Mouse (Mus musculus): ENCODE results near the gene Ccnd2. TPM values are rescaled to one million over a fixed set of nuclear protein-coding genes. Genes with fewer than 3 reads are reported as not detected.
A peak's percentile ranks its signal among the peaks of the same experiment; 100 is the strongest.

The Ccnd2 gene
- total and polyA plus RNA-seq, 2 experiments from 2014 or later = 44.1 to 467 TPM

DNA sequence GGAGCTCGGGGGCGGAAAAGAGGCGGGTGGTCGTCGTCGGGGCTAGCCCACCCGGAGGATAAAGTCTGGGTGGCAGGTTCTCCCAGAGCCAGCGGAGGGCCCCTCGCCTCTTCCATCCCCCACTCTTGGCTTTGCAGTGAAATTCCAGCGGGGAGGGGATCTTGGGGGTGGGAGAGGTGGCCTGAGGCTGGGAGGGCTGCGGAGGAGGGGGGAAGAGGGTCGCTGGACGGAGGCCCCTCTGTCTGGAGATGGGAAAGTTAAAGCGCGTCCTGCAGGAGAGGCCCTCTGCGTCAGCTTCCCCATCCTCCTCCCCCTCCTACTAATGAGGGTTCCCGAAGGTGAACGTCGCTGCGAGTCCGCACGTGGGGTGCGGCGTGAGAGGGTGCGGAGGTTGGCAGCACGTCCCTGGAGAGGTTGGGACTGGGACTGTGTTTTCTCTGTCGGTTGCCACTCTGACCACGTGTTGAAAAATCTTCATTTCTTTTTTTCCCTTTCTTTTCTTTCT lies 1.4 kb upstream of the Ccnd2 start:
- peak overlapping the region; percentile 97 for H3K4me2 ChIP-seq (ENCODE audit: low read depth)
- H3K27me3 ChIP-seq (ENCODE audit: insufficient read depth, low read length) = peaks cover 36% of the 10 kb centered on the region
- H3K27ac ChIP-seq (ENCODE audit: low read depth, low read length) = no peak overlapping the region
- peaks cover 17% of the 10 kb centered on the region; the same call in 1 of the 2 replicates for H3K4me1 ChIP-seq (ENCODE audit: insufficient read depth)
- H3K9ac ChIP-seq = peak overlapping the region; percentile 22; the same call in 1 of the 2 replicates
- no peak for ATAC-seq
- H3K9me3 ChIP-seq (ENCODE audit: low read length) = no peaks in the 10 kb centered on the region
- peak overlapping the region; percentile 58 for H3K4me3 ChIP-seq (ENCODE audit: low read depth, low read length)
- WGBS = under 1% methylated on average over 27 of the region's 28 CpGs
- DNase-seq = no peak
- H3K36me3 ChIP-seq (ENCODE audit: insufficient read depth) = no peaks in the 10 kb centered on the region
- no peak for TF ChIP-seq CTCF (IDR thresholded peaks at IDR 0.05; ENCODE audit: low read depth)

DNA sequence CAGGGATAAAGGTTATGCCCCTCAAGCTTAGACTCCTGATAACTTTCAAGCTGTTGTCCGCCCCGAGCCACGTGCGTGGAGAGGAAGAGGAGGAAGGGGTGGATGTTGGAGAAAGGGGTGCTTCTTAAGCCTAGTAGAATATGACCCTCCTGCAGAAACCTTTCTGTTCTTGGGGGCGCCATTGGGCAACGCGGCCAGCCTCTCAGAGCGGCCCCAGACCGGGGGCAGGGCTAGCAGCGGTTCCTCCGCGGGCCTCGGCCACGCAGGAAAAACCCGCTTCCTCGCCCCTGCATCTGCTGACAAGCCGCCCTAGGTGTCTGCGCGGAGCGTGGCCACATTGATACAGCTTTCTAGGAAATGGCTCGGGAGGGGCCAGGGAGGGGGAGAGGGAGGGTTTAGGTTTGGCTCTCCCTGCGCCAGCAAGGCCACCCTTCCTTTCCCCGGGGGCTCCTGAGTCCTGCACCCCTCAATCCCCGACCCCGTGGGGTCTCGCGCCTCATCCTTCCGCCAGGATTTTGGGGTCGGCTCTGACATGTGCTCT lies 358 bp downstream of the Ccnd2 start:
- TF ChIP-seq CTCF (IDR thresholded peaks at IDR 0.05; ENCODE audit: low read depth) = peak; percentile 23
- Histone ChIP-seq H3K27me3 (ENCODE audit: insufficient read depth, low read length) (peaks cover 35% of the 10 kb centered on the region), H3K4me3 (ENCODE audit: low read depth, low read length) (peak overlapping the region; percentile 58), H3K36me3 (ENCODE audit: insufficient read depth) (no peaks in the 10 kb centered on the region), H3K9ac (peak overlapping the region; percentile 64), H3K4me1 (ENCODE audit: insufficient read depth) (peaks cover 17% of the 10 kb centered on the region; the same call in 1 of the 2 replicates), H3K27ac (ENCODE audit: low read depth, low read length) (peak overlapping the region; percentile 46), H3K4me2 (ENCODE audit: low read depth) (peak overlapping the region; percentile 97), H3K9me3 (ENCODE audit: low read length) (no peaks in the 10 kb centered on the region)
- peak; percentile 1; the same call in 1 of the 2 replicates for ATAC-seq
- under 1% methylated on average over 29 of the region's 29 CpGs for WGBS
- peak; percentile 45 for DNase-seq

DNA sequence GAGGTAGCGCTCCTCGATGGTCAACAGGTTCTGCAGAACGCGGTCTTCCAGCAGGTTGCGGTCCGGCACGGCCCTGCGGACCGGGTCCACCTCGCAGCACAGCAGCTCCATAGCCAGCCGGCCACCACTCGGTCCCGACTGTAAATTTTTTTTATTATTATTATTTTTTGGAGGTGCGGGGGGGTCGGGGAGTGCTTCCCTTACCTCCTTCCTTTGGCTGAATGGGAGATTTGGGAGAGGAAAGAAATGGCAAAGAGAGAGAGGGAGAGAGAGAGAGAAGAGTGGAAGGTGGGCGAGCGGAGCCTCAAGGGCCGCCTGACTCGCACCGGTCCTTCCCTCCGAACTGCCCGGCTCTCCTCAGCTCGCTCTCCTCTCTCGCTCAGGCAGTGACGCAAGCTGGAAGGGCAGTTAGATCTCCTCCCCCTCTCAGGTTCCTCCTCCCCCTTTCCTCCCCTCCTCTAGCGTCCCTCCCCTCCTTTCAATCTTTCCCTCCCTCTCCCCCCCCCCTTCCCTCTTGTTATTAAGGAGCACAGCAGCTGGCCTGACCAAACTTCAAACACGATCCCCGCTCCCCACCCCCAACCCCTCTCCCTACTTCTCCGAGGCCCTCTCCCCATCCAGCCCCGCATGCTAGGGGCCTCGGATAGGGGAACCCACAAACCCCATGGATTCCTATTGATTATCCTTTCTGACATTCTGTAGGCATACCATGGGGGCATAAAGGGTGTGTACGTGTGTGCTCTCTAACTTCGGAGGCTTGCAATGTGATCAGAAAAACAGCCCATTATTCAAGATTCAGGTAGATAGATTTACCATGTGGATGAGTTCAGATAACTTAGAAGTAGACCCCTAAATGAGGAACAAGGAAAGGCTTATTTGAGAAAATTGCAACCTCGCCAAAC lies 1.1 kb downstream of the Ccnd2 start:
- ATAC-seq = peak; percentile 32; the same call in 1 of the 2 replicates
- H3K27ac ChIP-seq (ENCODE audit: low read depth, low read length) = peak overlapping the region; percentile 69; the same call in 1 of the 2 replicates
- H3K4me1 ChIP-seq (ENCODE audit: insufficient read depth) = peaks cover 17% of the 10 kb centered on the region; the same call in 1 of the 2 replicates
- DNase-seq = peak; percentile 75
- no peaks in the 10 kb centered on the region for H3K9me3 ChIP-seq (ENCODE audit: low read length)
- peak overlapping the region; percentile 64 for H3K9ac ChIP-seq
- no peaks in the 10 kb centered on the region for H3K36me3 ChIP-seq (ENCODE audit: insufficient read depth)
- H3K27me3 ChIP-seq (ENCODE audit: insufficient read depth, low read length) = peaks cover 35% of the 10 kb centered on the region
- under 1% methylated on average over 33 of the region's 34 CpGs for WGBS
- no peak for TF ChIP-seq CTCF (IDR thresholded peaks at IDR 0.05; ENCODE audit: low read depth)
- H3K4me3 ChIP-seq (ENCODE audit: low read depth, low read length) = peak overlapping the region; percentile 58
- peak overlapping the region; percentile 97 for H3K4me2 ChIP-seq (ENCODE audit: low read depth)

DNA sequence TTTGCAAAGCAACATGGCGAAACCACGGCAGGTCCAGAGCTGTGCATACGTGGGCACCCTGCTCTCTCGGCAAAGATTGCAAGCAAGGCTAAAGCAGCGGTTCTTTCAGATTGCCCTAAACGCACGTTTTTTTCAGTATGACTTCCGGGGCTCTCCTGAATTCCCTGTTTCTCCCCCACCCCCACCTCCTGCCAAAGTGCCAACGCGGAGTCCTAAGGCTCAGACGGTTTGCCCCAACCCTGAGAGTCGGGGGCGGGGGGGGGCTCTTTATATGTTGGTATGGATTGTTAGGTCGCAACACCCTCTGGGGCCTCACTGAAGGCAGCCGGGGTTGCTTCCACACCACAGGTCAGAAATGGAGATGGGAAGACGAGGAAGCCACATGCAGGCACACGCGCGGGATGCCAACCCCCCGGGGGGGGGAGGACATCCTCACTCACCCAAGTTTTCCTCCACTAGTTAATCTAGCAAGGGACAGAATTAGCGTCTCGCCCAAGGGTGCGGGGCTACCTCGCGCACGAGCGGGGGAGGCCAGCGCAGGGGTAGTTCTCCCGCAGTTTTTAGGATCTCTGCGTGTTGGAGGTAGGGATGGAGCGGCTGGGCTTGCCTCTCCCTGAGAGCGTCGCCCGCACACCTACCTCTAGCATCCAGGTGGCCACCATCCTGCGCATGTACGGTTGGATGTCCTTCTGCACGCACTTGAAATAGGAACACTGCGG lies 1.9 kb downstream of the Ccnd2 start:
- Histone ChIP-seq H3K9me3 (ENCODE audit: low read length) (no peaks in the 10 kb centered on the region), H3K4me2 (ENCODE audit: low read depth) (peak overlapping the region; percentile 97), H3K27ac (ENCODE audit: low read depth, low read length) (peak overlapping the region; percentile 69), H3K36me3 (ENCODE audit: insufficient read depth) (no peaks in the 10 kb centered on the region), H3K9ac (peak overlapping the region; percentile 64), H3K4me3 (ENCODE audit: low read depth, low read length) (peak overlapping the region; percentile 58), H3K27me3 (ENCODE audit: insufficient read depth, low read length) (peaks cover 28% of the 10 kb centered on the region), H3K4me1 (ENCODE audit: insufficient read depth) (peaks cover 17% of the 10 kb centered on the region; the same call in 1 of the 2 replicates)
- DNase-seq (peak; percentile 49), ATAC-seq (no peak)
- 1% methylated on average over 38 of the region's 38 CpGs for WGBS
- TF ChIP-seq CTCF (IDR thresholded peaks at IDR 0.05; ENCODE audit: low read depth) = no peak

DNA sequence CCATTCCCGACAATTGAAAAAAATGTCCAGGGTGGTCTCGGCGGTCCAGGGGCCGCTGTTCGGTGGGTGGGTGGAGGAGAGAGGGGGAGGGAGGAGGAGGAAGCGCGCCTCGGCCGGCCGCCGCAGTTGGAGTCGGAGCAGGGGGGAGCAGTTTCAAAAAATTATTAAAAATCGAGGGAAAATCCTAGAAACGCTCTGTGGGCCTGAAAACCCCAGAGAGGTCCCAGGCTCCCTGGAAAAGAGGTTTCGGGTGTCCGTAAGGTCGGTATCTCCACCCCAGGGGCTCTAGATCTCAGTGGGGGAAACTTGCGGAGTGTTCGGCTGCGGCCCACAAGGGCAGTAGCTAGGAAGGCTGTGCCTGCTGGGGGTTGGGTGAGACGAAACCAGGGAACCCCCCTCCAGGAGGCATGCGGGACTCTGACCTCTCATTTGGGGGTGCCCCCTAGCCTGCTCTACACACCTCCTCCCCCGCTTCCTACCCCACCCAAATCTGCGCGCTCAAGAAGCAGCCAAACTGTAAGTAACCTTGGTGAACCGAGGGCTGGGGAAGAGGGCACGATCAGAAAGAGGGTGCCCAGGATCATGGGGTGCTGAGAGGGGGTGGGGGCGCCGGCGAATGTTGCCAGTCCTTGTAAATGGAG lies 2.6 kb downstream of the Ccnd2 start:
- Histone ChIP-seq H3K4me3 (ENCODE audit: low read depth, low read length) (peak overlapping the region; percentile 58), H3K9ac (peak overlapping the region; percentile 64), H3K4me2 (ENCODE audit: low read depth) (peak overlapping the region; percentile 97), H3K9me3 (ENCODE audit: low read length) (no peaks in the 10 kb centered on the region), H3K27ac (ENCODE audit: low read depth, low read length) (peak overlapping the region; percentile 69), H3K27me3 (ENCODE audit: insufficient read depth, low read length) (peaks cover 23% of the 10 kb centered on the region), H3K4me1 (ENCODE audit: insufficient read depth) (peaks cover 16% of the 10 kb centered on the region; the same call in 1 of the 2 replicates), H3K36me3 (ENCODE audit: insufficient read depth) (no peaks in the 10 kb centered on the region)
- TF ChIP-seq CTCF (IDR thresholded peaks at IDR 0.05; ENCODE audit: low read depth) = no peak
- WGBS = 2% methylated on average over 30 of the region's 30 CpGs
- ATAC-seq (no peak), DNase-seq (no peak)

All from forebrain, postnatal 0 days (tissue).